Mouse (Mus musculus) ES-Bruce4 (cell line): Measurements from ENCODE around the gene Ptgr1. TPM values are rescaled to one million over a fixed set of nuclear protein-coding genes. Genes with fewer than 3 reads are reported as not detected.

ENCODE experiments used
- H3K27ac ChIP-seq: 2 replicates; pipeline ENCODE4 v1.5.1; 2012; ENCODE audit warnings: low read length, inconsistent platforms; ENCODE audit not compliant: insufficient read depth
- H3K27me3 ChIP-seq: 2 replicates; pipeline ENCODE4 v1.6.1; 2012; ENCODE audit warnings: mild to moderate bottlenecking, low read length, inconsistent platforms; ENCODE audit not compliant: control insufficient read depth, poor library complexity, insufficient read depth, severe bottlenecking
- H3K36me3 ChIP-seq: 2 replicates; pipeline ENCODE4 v1.6.1; 2012; ENCODE audit warnings: inconsistent platforms, mild to moderate bottlenecking, low read length, moderate library complexity; ENCODE audit not compliant: control insufficient read depth, poor library complexity, insufficient read depth, severe bottlenecking
- H3K4me1 ChIP-seq: one replicate; pipeline ENCODE4 v1.8.1; 2011; ENCODE audit warnings: low read length; ENCODE audit not compliant: control insufficient read depth, insufficient read depth
- H3K4me3 ChIP-seq: 2 replicates; pipeline ENCODE4 v1.5.1; 2011; ENCODE audit warnings: low read depth, mild to moderate bottlenecking, low read length
- H3K9ac ChIP-seq: 2 replicates; pipeline ENCODE4 v1.6.1; 2012; ENCODE audit warnings: low read depth, mild to moderate bottlenecking, inconsistent platforms; ENCODE audit not compliant: poor library complexity, severe bottlenecking
- H3K9me3 ChIP-seq: replicated peaks from 2 replicates; pipeline ENCODE4 v1.6.1; 2012; ENCODE audit warnings: mild to moderate bottlenecking, low read length, inconsistent platforms; ENCODE audit not compliant: control insufficient read depth, poor library complexity, insufficient read depth, severe bottlenecking
- CTCF ChIP-seq: IDR thresholded peaks from one replicate; pipeline ENCODE4 v1.8.1; 2011; ENCODE audit warnings: low read depth, low read length
- EP300 ChIP-seq: IDR thresholded peaks from 2 replicates; pipeline ENCODE4 v1.6.1; 2011; ENCODE audit warnings: low read depth, low read length; ENCODE audit not compliant: insufficient read depth
- POLR2A ChIP-seq: IDR thresholded peaks from one replicate; pipeline ENCODE4 v1.8.1; 2011; ENCODE audit warnings: low read length; ENCODE audit not compliant: insufficient read depth
- polyA plus RNA-seq: library from polyadenylated mRNA; stranded (reverse); fragments of >200 nt; gene quantifications from 2 replicates; pipeline ENCODE4 v1.2.4, GENCODE M21; 2011; ENCODE audit warnings: low read depth; ENCODE audit not compliant: missing spikeins, insufficient read depth, insufficient read length

The Ptgr1 gene
- polyA plus RNA-seq, result 17.9 and 19.8 TPM in 2 replicates

DNA sequence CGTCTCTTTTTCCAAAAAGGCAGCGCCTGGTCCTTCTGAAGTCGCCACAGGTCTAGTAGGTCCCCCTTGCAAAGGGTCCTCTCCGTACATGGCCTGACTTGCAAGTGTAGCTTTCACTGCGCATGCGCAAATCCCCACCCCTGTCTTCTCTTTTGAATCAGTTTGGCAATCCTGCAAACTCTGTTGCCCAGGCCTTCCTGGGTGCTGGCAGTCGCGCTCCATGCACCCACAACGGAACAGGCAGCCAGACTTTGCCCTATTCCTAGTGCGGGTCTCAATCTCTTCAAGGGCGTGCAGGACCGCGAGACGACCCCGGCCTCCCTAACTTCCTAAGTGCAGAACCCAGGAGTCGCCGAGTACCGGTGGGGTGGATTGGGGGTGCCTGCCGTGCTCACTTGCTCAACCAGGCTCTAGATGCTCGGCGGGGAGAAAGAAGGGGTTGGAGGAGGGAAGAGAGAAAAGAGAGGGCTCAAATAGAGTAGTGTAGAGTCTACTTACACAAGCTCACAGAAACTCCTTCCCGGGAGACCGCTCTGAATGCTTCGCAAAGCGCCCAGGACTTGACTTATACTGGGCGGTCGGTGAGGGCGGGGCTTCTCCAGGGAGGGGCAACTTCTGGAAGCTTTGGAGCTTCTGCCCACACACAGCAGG is at the start of gene Ptgr1:
TSS of gene Ptgr1 (minus strand) at position 580 of the 651 bp plus-strand sequence.
- TF ChIP-seq EP300 (no peak), POLR2A (no peak)
- Histone ChIP-seq H3K36me3 (peaks cover 5% of the 10 kb centered on the region; the same call in 1 of the 2 replicates), H3K27me3 (no peaks in the 10 kb centered on the region), H3K4me3 (peak within 1 kb of the TSS; percentile 92), H3K4me1 (peaks cover 1% of the 10 kb centered on the region), H3K27ac (peak within 1 kb of the TSS; percentile 32; the same call in 1 of the 2 replicates), H3K9ac (peak within 1 kb of the TSS; percentile 77), H3K9me3 (no peaks in the 10 kb centered on the region)

DNA sequence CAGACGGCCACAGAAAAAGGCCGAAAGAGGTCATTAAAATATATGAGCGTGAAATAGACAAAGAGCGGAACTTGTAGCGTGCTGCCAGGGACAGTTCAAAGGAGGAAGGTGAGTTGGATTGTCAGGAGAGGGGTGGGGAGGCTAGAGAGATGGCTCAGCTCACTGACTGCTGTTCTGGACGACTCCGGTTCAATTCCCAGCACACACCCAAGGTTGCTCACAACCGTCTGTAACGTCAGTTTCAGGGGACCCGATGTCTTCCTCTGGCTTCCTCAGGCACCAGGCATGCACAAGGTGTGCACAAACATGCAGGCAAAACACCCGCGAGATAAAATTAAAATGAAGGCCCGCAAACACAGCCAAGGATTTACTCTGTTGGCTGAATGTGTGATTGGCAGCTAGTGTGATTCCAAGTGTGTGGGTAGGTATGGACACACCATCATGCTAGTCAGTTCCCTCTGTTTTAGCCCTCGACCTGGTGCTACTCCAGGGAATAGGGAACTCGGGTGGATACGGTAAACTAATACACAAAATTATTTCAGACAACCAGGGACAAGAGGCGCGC is 48.9 kb upstream of the Ptgr1 start:
- Histone ChIP-seq H3K4me3 (peak overlapping the region; percentile 90), H3K4me1 (no peaks in the 10 kb centered on the region), H3K27ac (no peak overlapping the region)

GRCm38 (mm10) chr4:59034918-59035785 is 48.2 kb upstream of the Ptgr1 start, which contains the start of gene Gng10:
Gene Gng10, plus strand, starts transcription at chr4:59035088.
- Histone ChIP-seq H3K9ac (peak within 1 kb of the TSS; percentile 86), H3K27ac (no peak within 1 kb of the TSS)
- no peak for TF ChIP-seq CTCF
- no peak for TF ChIP-seq EP300
- TF ChIP-seq POLR2A, result no peak

More for the DNA sequence above, 48.9 kb upstream of the Ptgr1 start:
- Histone ChIP-seq H3K27me3 (no peaks in the 10 kb centered on the region), H3K36me3 (no peaks in the 10 kb centered on the region), H3K9me3 (peaks cover 14% of the 10 kb centered on the region), H3K9ac (peak overlapping the region; percentile 86)
- TF ChIP-seq CTCF, result no peak
- no peak for TF ChIP-seq POLR2A
- TF ChIP-seq EP300, result no peak

DNA sequence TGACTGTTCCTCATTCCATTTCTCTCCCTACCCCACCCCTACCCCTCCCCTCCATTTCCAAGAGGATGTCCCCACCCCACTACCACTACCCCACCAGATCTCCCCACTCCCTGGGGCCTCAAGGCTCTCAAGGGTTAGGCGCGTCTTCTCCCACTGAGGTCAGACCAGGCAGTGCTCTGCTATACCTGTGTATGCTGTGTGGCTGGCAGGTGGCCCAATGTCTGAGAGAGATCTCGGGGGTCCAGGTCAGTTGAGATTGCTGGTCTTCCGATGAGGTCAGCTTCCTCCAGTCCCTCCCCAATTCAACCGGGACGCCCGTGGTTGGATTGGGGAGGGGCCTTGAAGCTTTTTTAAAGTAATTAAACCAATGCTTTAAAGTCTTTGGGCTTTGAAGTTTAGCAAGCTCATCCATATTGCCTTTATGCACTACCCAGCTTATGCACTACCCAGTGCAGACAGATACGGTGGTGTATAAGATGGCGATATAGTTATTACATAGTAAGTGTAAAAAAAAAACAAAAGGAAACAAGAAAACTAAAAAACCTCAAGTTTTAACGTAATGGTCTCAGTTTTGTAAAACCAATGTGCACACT is 47.5 kb upstream of the Ptgr1 start:
- Histone ChIP-seq H3K4me3 (no peak overlapping the region), H3K9ac (0 out of 2 replicates have a peak overlapping the region, but pooled peaks have one; percentile 86), H3K27ac (no peak overlapping the region), H3K4me1 (no peaks in the 10 kb centered on the region), H3K27me3 (no peaks in the 10 kb centered on the region), H3K36me3 (no peaks in the 10 kb centered on the region), H3K9me3 (peaks cover 18% of the 10 kb centered on the region)
- TF ChIP-seq POLR2A (no peak), CTCF (no peak), EP300 (no peak)

More at GRCm38 (mm10) chr4:59034918-59035785, 48.2 kb upstream of the Ptgr1 start, which contains the start of gene Gng10:
- H3K36me3 ChIP-seq, result no peaks in the 10 kb centered on the region
- no peaks in the 10 kb centered on the region for H3K4me1 ChIP-seq
- peaks cover 14% of the 10 kb centered on the region for H3K9me3 ChIP-seq
- no peaks in the 10 kb centered on the region for H3K27me3 ChIP-seq
- H3K4me3 ChIP-seq, result peak within 1 kb of the TSS; percentile 90

- Histone ChIP-seq H3K27ac (no peak overlapping the region), H3K27me3 (no peaks in the 10 kb centered on the region), H3K4me3 (no peak overlapping the region), H3K9ac (no peak overlapping the region), H3K9me3 (no peaks in the 10 kb centered on the region), H3K4me1 (no peaks in the 10 kb centered on the region), H3K36me3 (peaks cover 4% of the 10 kb centered on the region; the same call in 1 of the 2 replicates)
- TF ChIP-seq CTCF (no peak), POLR2A (no peak), EP300 (no peak)
These were observed 30.0 kb upstream of the Ptgr1 start for GRCm38 (mm10) chr4:59016922-59017321.
